Mouse (Mus musculus) heart, adult 2 months (tissue): ENCODE data around the gene Apba1.

Experiments used
- CTCF ChIP-seq: fragments of 200-600 bp; IDR thresholded peaks from 2 replicates; pipeline ENCODE4 v1.8.1; 2022; ENCODE audit warnings: antibody characterized with exemption, mild to moderate bottlenecking, moderate library complexity
- EP300 ChIP-seq: fragments of 200-500 bp; IDR thresholded peaks from 2 replicates; pipeline ENCODE4 v1.6.1; 2011; ENCODE audit warnings: low read depth, low read length, control low read depth; ENCODE audit not compliant: insufficient read depth
- POLR2A ChIP-seq: fragments of 200-500 bp; IDR thresholded peaks from 2 replicates; pipeline ENCODE4 v1.6.1; 2011; ENCODE audit warnings: mild to moderate bottlenecking, low read depth, low read length, control low read depth; ENCODE audit not compliant: insufficient read depth

GRCm38 (mm10) chr19:23987291-23987690 lies 228.6 kb downstream of the Apba1 start:
- peak; percentile 39; the same call in 1 of the 2 replicates for TF ChIP-seq CTCF
- TF ChIP-seq POLR2A: no peak
- 0 out of 2 replicates have a peak, but pooled peaks have one; percentile 17 for TF ChIP-seq EP300
